Mouse (Mus musculus) layer of hippocampus, adult 8-10 months (tissue): Measurements from ENCODE around the gene Atp10a. TPM values are rescaled to one million over a fixed set of nuclear protein-coding genes. Genes with fewer than 3 reads are reported as not detected.

ENCODE experiments used
- DNase-seq, 2 experiments: peaks; one replicate each; pipeline ENCODE4 v3.0.0; 2022; ENCODE audit warnings: low spot score in 2 of 2
- total RNA-seq, 4 experiments: library from RNA; stranded (reverse); gene quantifications; 2 replicates each; pipeline ENCODE4 v1.2.4; 2022

The Atp10a gene
- 1 to 10 TPM; 7.8 to 8.6 (median 8.2) TPM for total RNA-seq

DNA sequence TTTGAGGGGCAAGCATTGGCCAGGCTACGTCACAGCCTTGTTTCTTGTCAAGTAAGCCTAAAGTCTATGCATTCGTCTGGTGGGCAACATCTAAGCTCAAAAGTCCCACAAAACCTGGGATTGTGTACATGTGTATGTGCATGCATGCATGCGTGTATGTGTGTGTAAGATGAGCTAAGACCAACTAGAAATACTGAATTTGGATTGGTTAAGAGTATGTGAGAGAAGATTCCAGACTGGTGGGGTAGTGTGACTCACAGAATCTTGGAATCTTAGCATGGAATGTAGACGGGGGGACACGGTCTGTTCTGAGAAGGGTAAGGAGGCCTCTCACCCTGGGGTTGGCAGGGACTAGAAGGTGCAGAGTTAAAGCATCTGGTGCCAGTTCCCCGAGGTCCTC is at the start of gene Atp10a:
Atp10a (plus strand) TSS at position 301 of the 400 bp plus-strand sequence.
- DNase-seq = no peak

DNA sequence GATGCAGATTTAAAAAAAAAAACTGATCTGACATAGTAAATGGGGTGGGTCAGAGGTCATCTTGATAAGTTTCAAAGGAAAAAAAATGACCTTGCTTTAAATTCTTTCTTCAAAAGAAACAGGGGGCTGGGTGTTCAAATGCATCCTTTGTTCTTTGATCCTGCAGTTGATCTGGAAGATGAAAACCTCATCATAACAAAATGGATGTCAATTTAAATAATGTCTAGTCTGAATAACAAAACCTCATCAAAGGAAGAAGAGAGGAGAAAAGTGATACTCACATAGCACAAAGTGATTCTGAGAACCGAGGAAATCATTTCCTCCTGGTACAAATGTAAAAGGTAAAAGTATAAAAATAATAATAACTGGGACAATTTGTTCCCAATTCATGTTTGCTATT is 37.9 kb upstream of the Atp10a start:
- DNase-seq = no peak

DNA sequence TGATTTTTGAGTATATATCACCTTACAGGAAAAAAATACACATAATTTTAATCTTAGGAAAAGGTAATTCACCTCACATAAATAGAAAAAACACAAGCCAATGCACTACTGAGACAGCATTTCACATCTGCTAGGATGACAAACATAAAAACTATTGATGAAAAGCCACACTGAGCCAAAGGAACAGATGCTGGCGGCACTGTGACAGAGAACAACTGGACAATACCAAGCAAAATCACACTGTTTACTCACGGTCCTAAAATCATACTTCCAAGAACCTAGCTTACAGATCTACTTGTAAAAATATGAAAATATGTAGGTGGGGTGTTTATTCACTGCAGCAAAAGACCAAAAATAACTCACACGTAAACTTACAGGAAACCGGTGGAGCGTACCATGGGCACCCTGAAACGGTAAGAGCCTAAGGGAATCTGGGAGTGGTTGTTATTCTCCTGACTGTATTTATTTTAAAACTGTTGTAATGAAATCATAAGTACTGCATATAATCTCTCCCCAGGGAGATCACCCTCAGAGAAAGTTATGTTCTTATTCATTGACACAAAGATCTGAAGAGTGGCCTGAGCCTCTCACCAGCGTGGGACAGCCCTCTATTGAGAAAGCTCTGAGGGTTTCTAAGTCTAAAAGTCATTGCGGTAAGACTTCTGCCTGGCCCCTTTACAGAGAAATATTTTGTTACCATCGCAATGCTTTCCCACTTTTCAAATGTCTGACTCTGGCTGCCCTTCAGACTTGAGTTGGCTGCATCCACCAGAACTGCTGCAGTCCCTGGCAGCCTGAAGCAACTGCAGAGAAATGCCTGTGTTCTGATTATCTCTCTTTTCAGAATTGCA is 29.4 kb upstream of the Atp10a start:
- DNase-seq = no peak

DNA sequence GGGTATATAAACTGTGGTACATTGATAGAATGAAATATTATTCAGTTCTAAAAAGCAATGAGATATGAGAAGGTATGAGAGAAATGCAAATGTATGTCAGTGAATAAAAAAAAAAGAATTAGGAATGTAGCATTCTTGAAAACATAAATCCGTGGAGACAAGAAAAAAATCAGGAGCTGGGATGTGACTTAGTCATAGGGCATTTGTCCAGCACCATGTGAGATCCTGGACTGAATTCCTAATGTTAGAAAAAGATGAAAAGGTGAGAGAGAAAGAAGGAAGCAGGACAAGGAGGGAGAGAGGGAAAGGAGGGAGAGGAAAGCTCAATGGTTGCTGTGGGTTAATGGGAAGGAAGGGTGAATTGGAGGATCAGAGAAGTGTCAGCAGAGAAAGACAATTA is 28.6 kb upstream of the Atp10a start:
- DNase-seq = no peak

DNA sequence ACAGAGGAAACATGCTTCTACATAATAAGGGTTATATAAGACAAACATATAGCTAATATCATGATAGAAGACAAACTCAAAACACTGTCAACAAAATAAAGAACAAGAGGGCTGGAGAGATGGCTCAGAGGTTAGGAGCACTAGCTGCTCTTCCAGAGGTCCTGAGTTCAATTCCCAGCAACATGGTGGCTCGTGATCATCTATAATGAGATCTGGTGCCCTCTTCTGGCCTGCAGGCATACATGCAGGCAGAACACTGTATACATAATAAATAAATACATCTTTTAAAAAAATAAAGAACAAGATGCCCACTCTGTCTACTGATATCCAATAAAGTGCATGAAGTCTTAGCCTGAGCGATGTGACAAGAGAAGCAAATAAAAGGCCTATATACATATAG is 26.7 kb upstream of the Atp10a start:
- no peak for DNase-seq

DNA sequence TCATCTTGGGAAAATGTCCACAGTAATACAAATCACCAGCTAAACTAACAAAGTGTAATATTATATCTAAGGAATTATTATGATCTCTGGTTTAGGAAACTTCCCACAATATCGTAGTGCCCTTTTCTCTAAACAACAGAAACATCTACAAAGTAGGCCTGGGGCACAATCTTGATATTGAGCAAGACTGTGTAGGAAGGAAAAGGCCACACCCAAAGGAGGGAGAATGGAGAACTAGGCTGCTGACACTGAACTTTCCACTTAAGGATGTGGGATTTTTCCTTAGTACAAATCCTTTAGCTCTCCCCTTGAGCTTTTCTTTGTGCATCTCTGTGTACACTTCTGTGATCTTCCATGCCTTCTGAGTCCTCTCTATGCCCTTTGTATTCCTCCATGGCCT is 22.3 kb upstream of the Atp10a start:
- DNase-seq = no peak

DNA sequence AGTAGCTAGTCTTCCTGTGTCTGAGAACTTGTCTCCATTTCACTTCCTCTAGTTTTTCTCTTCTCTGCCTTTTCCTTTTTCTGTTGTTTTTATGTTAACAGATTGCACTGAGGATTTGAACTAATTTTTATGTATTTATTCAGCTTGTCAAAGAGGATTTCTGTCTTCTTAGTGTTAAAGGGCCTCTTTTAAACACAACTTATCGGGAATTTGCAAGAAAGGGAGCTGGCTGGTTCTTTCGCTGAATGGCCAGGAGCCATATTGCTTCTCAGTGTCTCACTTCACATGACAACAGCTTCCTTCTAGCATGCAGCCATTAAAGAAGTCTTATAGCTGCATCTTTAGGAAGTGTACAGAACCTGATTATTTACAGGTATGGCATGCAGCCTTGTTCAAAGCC is 16.3 kb upstream of the Atp10a start:
- no peak for DNase-seq

DNA sequence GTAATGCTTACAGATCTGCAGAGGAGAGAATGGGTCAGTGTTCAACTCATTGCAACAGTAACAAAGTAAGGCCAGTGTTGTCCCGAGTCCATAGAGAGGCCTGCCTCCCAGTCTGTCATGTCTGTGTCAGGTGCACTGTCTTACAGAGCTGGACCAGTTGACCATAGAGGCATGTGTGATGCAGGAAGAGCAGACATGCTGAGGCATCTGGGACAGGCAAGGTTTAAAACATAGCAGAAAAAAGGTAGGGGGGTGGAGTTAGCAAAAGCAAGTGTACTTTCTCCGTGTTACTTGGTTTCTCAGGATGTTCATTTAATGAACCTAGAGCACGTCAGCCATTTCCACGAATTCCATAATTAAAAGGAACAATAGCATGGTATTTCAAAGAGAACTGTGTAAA is 15.5 kb upstream of the Atp10a start:
- DNase-seq = no peak

DNA sequence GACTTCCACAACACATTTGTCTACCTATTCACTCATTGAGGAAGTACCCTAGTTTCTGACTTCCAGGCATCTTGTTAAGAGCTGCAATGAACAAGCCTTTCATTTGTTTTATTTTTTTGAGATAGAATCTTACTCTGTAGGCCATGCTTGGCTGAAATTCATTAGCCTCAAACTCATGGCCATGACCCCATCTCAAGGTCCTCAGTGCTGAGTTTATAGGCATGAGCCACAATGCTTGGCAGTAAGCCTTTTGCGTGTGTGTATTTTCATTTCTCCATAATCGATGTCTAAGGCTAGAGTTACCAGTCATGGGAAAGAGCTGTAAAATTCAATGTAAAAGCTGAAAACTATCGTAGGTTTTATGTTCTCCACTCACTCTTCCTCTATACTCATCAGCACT is 14.1 kb upstream of the Atp10a start:
- DNase-seq = no peak

DNA sequence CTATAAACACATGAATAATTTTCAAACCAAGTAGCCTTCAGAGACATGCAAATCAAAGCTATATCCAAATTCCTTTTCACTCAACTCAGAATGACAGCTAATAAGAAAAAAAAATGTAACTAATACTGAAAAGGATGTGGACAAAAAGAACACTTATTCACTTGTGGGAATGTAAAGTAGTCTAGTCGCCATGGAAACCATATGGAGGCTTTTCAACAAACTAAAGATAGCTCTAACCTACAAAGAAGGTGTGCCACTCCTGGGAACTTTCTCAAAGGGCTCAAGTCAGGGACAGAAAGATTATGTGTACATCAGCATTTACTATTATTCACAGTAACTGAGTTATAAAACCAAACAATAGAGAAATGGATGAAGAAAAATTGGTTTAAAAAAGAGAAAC is 8.6 kb upstream of the Atp10a start:
- DNase-seq = no peak

DNA sequence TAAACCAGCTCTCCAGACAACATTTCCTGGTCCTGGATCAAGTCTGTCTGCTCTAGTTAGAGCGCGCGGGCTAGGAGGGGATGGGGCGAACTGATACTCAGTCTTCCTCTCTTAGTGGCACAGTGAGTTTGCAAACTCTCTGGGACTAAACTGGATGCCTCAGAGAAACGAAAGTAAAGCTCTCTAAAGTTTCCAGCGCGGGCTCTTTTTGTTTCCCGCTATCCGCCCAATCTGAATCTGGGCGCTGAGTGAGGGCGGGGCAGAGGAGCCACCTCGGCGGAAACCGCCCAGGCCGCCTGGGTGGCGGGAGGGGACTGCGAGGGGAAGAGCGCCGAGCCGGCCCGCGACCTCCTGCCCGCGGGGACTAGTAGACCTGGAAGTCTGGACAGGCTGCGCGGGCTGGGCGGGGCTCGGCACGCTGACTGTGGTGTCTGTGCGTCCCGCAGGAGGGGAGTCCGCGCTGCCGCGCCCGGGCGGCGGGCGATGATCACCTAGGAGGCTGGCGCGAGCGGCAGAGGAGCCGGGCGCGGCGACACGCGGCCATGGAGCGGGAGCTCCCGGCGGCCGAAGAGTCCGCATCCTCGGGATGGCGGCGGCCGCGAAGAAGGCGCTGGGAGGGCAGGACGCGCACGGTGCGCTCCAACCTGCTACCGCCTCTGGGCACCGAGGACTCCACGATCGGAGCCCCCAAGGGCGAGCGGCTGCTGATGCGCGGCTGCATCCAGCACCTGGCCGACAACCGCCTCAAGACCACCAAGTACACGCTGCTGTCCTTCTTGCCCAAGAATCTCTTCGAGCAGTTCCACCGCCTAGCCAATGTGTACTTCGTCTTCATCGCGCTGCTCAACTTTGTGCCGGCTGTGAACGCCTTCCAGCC is 2.2 kb downstream of the Atp10a start:
- DNase-seq = peak in 1 of 2 experiments; percentile 7

DNA sequence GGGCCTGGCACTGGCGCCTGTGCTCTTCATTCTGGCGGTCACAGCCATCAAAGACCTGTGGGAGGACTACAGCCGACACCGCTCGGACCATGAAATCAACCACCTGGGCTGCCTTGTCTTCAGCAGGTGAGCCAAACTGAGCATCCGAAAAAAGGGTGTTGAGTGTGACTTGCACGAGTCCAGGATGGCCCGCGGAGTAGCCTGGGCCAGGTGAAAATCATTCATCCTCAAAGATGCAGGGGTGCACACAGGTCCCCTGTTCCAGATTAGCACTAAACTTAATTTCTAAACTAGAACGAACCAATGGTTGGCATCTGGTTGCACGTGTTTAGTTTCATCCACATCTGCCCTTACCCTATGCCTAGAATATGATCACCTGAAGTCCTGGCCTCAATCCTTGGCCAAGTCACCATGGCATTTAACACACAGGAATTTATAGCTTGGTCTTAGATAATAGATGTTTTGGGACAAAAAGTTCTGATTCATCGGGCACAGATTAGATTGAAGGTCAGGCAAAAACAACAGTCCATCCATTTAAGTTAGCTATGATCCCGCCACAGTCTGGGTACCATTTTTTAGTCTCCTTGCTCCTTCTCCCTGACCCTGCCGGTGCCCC is 2.9 kb downstream of the Atp10a start:
- DNase-seq = no peak

DNA sequence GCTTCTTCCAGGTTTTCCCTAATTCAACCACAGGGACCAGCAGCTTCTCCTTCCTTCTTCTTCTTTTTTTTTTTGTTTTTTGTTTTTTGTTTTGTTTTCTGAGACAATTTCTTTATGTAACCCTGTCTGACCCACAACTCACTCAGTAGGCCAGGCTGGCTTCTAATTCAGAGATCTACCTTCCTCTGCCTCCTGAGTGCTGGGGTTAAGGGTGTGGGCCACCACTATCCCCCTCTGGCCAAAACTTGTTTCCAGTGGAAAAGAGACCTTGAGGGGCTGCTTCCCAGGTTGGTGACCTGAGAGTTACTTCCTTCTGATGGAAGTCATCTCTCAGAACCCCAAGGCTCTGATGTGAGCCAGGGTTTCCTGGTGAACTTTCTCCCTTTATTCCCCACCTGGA is 4.1 kb downstream of the Atp10a start:
- no peak for DNase-seq

DNA sequence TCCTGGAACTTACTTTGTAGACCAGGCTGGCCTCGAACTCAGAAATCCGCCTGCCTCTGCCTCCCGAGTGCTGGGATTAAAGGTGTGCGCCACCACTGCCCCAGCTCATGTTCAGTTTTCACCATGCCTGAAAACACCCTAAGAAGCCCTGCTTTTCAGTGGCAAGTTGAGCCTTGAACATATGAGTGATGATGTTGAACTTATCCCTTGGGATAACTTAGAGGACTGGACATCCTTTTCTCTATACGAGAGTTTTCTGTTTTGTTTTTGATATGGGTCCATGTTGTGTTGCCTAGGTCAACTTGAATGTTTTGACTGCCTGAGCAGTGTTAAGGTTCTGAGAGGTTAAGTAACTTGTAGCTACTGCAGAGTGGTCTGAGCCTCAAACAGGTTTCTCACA is 4.7 kb downstream of the Atp10a start:
- no peak for DNase-seq

DNA sequence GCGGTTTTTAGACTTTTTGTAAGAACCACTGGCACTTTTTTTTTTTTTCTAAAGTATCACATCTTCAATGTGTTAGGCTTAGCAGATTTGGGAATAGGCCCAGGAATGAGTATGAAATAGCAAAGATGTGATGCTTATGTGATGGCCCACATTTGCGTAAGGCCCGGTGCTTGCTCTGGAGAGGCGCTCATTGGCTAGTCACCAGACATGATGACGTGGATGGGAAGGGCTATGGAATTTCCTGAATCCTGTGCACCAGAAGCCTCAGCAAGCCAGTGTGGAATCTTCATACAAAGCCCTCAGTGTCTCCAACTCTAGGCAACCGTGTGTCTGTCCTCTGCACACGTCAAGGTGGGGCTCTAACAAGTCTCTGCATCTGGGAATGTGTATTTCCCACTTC is 5.1 kb downstream of the Atp10a start:
- no peak for DNase-seq

DNA sequence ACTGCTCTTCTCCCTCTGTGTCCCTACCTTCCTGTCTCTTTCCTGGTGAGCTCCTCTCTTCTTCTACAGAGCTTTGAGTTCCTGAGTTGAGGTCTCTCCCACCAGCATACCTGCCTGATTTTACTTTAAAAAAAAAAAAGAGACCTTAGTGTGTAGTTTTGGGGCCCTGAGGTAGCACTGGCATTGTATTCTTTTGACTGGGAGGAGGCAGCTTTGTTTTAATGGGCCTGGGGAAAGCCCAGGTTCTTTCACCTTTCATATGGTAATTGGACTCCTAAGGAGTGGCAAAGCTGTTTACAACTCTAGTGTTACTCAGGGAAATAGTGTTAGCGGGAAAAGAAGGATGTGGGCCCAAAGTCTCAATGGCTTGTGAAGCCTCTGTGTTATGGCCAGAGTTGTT is 12.7 kb downstream of the Atp10a start:
- no peak for DNase-seq

DNA sequence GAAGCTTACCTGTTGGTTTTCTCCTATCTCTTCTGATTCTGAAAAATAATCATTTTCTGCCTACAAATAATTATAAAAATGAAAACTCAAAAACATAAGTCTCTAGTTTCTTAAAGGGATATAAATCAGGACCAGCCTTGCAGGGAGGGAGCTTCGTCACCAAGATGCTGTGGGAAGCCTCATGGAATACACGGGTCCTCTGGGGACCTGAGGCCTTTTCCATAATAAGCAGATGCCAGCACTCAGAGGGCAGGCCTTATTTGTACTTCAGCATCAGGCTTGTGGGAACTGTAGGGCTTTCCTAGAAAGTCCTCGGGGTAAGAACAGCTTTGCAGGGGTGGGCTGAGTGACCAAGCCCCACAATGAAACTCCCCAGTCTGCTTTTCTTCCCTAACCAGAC is 20.1 kb downstream of the Atp10a start:
- no peak for DNase-seq

DNA sequence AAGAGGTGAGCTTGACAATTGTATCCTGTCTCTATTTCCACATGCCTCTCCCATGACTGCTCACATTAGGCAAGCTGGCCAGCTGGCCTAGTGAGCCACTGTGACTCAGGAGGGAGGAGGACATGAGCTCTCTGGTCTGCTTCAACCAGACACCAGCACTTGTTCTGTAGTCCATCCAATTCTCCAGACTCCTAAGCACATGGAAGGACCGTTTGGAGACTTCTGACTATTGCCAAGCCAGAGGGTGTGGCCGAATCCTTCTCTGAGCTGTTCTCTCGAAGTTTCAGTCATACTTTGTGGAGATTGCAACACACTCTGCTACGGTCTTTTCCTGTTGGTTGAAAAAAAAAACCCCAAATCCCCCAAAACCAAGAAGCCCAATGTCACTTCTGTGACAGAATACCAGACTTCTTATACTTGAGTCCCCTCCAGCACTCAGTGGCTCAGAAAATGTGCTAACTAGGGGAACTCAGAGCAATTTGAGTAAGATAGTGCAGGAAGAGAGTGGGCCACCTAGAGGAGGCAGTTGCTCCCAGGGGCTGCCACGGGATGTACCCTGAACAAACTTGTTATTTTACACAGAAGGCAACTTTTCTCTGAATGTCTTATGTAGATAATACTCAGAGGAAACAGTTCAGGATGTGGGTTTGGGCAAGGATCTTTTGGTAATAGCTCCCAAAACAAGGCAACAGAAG is 21.3 kb downstream of the Atp10a start:
- DNase-seq = no peak

DNA sequence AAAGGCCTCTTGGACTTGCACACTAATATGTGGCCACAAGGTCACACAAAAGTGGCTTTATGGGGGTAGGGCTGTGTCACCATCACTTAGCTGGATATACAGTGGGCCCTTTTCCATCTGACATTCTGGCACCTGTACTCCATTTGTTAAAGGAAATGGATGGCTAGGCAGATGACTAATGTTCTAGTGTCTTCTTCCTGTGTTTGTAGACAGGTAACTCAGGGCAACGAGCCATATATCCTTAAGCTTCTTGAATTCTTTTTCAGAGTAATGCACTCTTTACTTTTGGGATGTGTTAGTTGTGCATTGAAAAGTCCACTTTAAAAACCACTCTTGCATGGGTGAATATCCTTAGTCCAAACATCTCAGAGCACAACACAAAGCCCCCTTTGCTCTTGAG is 30.0 kb downstream of the Atp10a start:
- no peak for DNase-seq

DNA sequence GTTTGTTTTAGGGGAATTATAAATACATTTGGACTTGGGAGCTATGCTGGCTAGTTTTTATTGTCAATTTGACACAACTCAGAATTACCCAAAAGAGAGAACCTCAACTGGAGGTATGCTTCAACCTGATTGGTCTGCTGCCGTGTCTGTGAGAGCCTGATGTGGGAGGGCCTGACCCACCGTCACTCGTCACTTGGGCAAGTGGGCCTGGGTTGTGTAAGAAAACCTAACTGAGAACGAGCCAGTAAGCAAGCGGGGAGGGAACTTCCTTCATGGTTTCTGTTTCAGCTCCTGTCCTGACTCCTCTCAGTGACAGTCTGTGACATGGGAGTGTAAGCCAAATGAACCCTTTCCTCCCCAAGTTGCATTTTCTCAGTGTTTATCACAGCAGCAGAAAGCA is 30.6 kb downstream of the Atp10a start:
- DNase-seq = no peak

DNA sequence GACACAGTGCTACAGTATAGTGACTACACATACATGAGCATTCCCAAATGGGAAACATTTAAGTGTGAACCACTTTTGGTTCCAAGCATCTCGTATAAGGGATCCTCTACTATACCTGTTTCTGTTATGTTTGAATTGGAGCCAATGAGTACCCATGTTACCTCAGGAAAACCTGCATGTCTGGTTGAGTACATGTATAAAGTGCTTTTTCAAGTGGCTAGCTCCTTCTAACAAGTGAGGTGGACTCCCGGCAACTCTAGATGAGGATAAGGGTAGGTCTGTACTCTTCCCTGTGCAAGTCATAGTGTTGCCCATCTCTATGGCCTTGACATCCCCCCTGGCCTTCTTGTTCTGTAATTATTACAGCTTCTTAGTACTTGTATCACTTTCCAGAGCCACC is 31.0 kb downstream of the Atp10a start:
- DNase-seq = no peak
